Mouse (Mus musculus) hindlimb bud, embryonic 11.5 days (tissue): ENCODE measurements at regions not wholly inside any gene's neighbourhood (a gene's known extent, or its start where the extent isn't known, plus 50 kb on each side); places are given as distances from the start of the nearest gene placed in this dataset.
"Not testable (repeated sequence)": the region's sequence is repeated elsewhere in the genome, so short reads cannot be mapped to it uniquely, and the experiment has no call there.

Source experiments
- DNase-seq: peaks from one replicate; pipeline ENCODE4 v3.0.0-alpha.2; 2012; ENCODE audit warnings: low read depth, low spot score; ENCODE audit errors: extremely low spot score

DNA sequence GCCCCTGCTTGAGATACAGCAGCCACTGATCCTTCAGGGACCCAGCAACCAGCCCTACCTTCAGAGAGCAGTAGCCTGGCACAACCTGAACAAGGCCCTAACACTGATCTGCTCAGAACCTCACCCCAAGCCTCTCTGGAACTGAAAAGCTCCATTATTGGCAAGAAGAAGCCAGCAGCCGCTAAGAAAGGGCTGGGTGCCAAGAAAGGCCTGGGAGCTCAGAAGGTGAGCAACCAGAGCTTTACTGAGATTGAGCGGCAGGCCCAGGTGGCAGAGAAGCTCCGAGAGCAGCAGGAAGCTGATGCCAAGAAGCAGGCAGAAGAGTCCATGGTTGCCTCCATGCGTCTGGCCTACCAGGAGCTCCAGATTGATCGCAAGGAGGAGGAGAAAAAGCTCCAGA is 74.4 kb upstream of the Oxtr start:
- not testable (repeated sequence) for DNase-seq

DNA sequence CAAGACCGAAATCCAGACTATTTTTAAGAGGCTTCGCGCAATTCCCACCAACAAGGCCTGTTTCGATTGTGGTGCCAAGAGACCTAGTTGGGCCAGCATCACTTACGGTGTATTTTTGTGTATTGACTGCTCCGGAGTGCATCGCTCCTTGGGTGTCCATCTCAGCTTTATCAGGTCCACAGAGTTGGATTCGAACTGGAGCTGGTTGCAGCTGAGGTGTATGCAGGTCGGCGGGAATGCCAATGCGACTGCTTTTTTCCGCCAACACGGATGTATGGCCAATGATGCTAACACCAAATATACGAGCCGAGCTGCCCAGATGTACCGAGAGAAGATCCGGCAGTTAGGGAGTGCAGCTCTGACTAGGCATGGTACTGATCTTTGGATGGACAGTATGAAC is 73.9 kb upstream of the Oxtr start:
- DNase-seq = not testable (repeated sequence)

DNA sequence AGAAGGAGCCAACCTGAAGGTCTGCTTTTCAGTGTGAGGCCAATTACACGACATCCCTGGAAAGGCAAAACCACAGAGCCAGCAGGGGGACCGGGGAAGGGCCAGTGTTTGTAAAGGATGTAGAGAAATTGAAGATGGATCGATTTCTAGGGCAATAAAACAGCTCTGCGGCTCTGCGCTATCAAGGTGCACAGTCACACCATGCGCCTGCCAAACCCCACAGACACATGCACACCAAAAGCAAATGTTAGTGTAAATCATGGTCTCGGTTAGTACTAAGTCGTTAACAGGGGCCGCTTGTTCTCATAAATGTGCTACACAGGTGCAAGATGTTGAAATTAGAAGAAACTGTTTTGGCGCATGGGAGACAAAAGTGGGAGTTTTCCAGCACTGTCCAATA is 72.3 kb upstream of the Oxtr start:
- DNase-seq = no peak

DNA sequence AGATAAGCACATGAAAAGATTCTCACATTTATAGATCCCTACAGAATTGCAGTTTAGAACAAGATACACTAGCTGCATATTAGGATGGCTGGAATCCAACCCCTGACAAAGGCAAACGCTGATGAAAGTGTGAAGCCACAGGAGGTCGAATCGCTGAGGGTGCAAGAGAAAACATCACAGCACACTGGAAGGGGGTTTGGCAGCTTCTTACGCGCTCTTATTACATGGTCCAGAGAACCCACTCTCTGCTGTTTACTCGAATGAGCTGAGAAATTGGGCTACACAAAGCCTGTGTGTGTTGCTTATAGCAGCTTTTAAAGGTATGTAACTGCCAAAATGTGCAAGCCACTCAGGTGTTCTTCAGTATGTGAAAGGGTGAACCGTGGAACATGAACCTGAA is 71.8 kb upstream of the Oxtr start:
- DNase-seq = no peak

DNA sequence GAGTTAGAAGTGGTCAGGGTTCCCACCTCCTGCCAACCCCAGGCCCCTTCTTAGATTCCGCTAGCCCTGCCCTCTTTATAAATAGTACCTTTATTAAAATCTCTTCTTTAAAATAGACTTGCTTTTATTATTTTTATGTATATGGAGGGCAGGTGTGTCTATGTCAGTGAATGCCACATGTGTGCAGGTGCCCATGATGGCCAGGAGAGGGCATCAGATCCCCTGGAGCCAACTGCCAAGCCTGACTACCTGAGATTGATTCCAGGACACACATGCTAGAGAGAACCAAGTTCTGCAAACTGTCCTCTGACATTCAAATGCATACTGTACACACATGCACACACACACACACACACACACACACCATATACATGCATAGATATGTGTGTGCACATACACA is 69.8 kb upstream of the Oxtr start:
- DNase-seq = no peak

DNA sequence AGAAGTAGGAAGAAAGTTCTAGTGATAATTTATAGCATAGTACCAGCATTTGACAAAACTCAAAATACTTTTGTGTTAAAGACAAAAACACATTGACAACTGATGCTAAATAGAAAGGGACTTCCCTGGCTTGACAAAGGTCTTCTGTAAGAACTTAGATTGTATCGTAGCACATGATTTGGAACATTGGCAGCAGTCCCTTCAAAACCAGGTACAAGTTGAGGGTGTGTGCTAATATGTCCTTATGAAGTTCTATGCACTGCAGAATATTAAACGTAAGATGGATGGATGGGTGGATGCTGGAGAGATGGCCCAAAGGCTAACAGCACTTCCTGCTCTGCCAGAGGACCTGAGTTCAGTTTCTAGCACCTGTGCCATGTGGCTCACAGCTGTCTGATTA is 67.8 kb upstream of the Oxtr start:
- DNase-seq = no peak

DNA sequence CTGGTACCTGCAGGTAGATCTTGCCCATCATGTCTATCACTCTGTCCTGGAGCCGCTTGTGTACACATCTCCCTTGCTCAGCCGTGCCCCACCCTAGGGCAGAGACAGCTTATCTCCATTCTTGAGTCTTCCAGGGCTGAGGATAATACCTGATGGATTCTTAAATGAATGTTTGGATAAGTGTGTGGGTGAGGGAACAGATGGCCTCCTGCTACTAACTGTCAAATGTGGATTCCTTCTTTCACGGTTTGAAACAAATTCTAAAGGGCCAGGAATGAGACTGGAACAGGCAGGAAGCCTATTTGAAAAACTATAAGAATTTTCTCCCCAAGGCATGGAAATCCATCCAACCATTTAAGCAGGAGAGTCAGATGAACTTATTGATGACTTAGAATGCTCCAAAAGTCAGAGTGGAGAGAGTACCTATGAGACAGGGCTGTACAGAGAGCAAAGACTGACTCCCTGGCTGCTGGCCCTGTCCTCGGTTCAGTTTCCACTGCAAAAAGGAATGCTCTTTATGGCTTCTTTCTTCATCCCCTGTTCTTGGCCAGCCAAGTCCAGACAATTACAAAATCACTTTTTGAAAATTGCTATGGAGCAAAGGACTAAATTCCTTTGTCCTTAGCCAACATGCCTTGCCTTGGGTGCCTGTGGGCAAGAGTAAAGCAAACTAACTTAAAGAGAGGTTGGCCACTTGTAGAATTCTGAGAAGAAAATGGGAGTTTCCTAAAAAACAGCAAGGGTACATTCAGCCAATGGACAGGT is 66.8 kb upstream of the Oxtr start:
- no peak for DNase-seq

DNA sequence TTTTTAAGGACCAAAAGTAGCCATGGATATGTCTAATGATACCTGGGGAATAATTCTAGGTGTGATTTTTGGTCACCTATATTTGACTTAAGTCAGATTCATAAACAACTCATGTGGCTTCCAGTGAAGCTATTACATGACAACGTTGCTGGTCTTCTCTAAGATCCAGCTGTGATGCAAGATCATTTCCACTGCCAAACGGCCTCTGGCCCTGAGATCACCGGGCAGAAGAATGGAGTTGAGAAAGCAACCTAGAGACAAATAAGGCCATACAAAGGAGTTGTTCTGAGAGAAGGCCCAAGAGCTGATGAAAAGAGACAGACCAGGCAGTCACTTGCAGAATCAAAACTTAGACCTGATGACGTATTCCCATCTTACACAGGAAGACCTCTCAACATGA is 64.3 kb upstream of the Oxtr start:
- DNase-seq = no peak

DNA sequence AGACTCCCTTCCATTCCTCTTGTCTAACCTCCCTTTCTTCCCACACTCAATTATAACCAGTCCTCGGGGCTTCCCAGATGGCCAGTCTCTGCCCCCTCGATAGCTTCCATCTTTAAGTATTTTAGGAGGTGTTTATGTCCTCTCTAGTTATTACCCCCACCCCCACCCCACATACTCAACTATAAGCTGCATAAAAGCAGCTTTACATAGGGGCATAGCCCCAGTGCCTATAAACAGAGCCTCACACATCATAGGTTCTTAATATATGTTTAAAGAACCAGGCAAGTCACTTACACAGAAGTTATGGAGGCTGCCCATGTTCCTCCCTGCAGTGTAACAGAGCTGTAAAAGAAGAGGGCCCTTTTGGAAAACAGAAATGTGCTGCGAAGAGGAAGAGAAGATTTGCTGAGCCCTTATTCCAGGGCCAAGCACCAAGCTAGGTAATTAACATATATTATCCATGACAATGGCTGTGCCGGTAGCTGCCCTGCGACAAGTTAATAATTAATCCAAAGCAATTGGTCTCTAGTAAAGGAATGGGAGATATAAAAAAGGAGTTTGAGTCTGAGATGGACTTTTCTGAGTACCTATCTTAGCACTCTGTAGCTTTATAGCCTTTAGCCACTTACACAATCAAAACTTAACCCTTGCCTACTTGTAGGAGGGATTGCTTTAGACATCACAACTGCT is 63.6 kb upstream of the Oxtr start:
- DNase-seq = peak; percentile 33

DNA sequence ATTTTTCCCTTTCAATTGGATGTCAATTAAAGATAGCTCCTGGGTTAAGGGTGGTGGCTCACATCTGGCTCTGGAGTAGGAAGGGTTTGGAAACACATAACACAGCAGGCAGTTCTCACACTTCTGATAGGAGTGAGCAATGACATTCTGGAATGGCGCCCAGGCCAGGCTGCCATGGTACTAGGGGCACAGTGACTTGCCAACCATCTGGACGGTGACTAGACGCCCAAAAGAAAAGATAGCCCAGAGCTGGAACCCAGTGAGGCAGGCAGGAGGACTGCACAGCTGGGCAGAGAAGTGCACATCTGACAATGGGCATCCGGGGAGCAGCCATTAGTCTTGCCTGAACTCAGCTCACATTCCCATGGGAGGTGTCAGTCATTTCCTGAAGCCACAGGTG is 62.8 kb upstream of the Oxtr start:
- DNase-seq = no peak

DNA sequence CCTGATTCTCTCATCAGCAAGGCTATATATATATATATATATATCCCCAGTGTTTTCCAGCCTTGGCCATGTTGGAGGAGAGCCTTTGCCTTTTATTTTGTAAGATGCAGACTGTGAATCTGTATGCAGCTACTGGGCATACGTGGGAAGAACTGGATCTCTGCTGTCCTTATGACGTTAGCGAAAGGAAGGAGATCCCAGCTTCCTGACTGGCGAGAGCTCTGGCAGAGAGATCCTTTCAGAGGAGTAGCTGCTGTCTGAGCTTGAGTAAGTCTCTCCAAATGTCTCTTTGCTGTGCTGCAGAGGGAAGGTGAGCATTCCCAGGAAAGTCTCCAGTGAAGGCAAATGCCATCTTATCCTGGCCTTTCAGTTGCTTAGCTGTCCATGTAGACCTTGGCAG is 61.6 kb upstream of the Oxtr start:
- no peak for DNase-seq

DNA sequence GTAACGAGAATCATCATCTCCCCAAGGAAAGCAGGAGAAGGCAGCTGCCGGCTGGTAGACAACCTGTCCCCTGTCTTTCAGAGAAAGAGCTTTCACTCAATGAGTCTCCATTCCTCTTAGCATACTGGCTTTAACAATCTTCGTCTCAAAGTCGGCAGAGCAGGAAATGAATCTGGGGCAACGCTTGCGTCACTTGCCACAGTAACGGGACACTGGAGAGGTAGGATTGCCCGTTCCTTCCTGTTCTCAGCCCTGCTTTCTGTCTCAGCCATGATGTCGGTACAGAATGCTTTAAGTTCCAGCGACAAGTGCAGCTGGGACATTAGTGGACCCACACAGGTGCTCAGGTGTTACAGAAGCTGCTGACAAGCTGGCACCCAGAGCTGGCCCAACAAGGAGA is 57.5 kb upstream of the Oxtr start:
- no peak for DNase-seq

DNA sequence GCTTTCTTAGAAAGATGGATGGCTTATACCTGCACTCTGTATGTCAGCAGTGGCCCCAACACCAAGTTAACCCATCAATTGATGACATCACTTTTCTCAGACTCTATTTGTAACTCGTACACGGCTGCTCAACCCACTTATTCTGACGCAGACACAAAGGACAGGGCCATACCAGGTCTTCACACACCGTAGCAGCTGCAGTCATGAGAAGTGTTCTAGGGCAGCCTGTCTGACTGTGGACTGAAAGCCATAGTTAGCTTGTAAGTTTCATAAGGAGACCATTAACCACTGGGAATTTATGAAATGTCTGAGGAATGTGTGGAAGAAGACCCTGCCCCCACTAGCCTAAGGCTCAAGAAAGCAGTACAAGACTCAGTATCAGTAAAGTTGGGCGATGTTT is 56.3 kb upstream of the Oxtr start:
- no peak for DNase-seq

DNA sequence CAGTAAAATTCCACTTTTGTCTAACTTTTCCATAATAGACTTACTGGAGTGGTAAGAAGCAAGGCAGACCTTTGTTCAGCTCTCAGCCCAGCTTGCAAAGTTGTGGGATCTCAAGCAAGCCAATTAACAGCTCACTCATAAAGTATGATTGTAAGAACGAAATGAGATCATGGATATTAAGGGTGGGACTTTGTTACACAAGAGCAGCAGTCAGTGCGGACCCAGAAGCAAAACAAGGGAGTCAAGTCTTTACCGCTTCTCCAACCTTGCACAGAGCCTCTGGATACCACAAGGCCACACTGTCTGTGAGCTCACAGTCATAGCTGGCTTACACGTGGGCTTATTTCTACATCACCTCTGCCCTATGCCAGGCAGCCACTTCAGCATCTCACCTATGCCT is 54.6 kb upstream of the Oxtr start:
- DNase-seq = no peak

DNA sequence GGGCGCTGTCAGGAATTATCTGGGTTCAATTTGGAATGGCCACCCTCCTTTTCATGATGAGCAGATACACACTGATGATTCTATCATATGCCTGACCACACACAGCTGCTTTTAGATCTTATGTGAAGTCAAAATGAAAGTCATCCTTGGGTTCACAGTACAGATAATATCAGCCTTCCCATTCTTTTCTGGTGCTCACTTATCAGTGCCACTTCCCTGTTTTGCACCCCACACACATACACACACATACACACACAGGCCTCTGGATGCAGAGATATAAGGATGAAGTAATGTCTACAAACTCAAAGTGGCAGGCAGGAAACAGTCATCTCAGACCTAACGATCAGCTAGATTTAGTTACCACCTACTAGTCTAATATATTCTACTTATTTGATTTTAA is 52.9 kb upstream of the Oxtr start:
- no peak for DNase-seq
